Mouse (Mus musculus) inflammation-experienced regulatory T-cells, adult 6 months (primary cell): Measurements from ENCODE around the gene Mettl24. TPM values are rescaled to one million over a fixed set of nuclear protein-coding genes. Genes with fewer than 3 reads are reported as not detected.

Source experiments
- ATAC-seq: one replicate; pipeline ENCODE4 v1.8.0; 2017
- polyA plus RNA-seq, 3 experiments: library from polyadenylated mRNA; unstranded; fragments of 100-300 nt; shearing (Covaris generic); gene quantifications; one replicate each; pipeline ENCODE4 v1.2.1; 2017

Mettl24 gene
- polyA plus RNA-seq, 3 experiments from 2014 or later = not detected

GRCm38 (mm10) chr10:40813627-40814026 is 130.5 kb downstream of the Mettl24 start:
- no peak for ATAC-seq

- ATAC-seq = no peak
Observed at GRCm38 (mm10) chr10:40816471-40816870, 133.4 kb downstream of the Mettl24 start.

DNA sequence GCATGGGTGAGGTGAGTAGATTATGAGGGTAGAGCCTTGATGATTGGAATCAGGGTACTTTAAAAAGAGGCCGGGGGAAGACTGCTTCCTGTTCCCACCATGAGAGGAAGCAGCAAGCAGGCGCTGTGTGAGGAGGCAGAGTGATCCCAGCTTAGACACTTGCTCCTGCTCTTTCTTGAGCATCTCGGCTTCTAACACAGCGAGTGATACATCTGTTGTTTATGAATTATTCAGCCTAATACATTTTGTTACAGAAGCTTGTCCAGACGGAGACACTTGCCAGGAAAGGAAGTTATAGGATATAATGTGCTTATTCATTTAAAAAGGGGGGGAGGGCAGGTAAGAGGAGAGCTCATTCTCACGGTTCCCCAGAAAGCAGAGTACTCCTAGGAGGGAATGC is 142.9 kb downstream of the Mettl24 start:
- ATAC-seq = no peak

- no peak for ATAC-seq
Observed at GRCm38 (mm10) chr10:40827706-40828105, 144.6 kb downstream of the Mettl24 start.

- ATAC-seq = no peak
Observed at GRCm38 (mm10) chr10:40830312-40830711, 147.2 kb downstream of the Mettl24 start.

- ATAC-seq = no peak
Observed at GRCm38 (mm10) chr10:40831267-40831666, 148.2 kb downstream of the Mettl24 start.

GRCm38 (mm10) chr10:40840086-40840485 is 157.0 kb downstream of the Mettl24 start:
- ATAC-seq = no peak

GRCm38 (mm10) chr10:40843841-40844240 is 160.8 kb downstream of the Mettl24 start:
- no peak for ATAC-seq

DNA sequence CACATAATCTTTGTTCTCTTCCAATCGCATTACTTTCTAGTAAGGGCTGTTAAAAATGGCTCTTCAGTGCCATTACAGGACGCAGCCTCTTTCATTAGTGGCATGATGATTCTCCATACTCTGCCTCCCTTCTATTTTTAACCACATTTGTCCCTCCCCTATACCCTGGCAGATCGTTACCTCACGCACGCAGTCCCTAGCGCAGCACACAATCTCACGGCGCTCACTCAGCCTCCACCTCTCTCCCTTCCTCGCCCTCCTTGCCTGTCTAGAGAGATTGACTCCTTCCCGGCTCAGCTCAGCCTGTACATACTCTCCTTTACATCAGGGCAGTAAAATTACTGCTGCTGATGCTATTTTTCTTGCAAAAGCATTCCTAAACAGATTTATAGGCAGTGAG is 161.5 kb downstream of the Mettl24 start:
- ATAC-seq = no peak

- no peak for ATAC-seq
Observed at GRCm38 (mm10) chr10:40845626-40846025, 162.5 kb downstream of the Mettl24 start.

GRCm38 (mm10) chr10:40847176-40847874 is 164.2 kb downstream of the Mettl24 start:
- no peak for ATAC-seq

DNA sequence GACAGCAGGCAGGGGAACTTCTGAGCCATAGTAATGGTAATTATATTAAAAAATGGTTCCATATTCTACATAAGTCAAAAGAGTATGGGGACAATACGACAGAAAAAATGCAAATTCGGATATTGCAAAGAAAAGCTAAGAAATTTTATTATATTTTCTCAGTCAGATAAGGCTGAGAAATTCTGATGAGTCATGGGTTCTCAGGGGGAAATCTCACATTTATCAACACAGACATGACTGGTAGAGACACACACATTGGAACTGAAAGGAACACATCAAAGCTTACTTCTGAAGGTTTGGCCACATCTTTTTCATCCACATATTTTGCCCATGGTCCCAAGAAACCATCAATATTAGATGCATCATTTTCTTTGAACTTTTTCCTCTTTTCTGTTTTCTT is 167.6 kb downstream of the Mettl24 start:
- ATAC-seq = no peak

DNA sequence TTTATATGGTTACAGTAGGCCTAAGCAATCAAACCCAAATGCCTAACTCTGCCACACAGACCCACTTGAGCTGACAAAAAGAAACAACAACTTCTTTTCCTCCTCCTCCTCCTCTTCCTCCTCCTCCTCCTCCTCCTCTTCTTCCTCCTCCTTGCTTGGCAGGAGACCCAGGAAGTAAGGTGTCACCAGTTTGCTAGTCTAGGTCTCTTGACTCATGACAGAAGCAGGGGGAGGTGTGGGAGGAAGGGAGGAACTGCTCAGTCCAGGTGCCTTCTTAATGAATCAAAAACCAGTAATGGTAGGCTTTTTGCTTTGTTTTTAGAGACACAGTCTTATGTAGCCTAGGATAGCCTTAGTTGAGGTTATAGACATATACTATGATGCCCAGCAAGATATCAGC is 168.1 kb downstream of the Mettl24 start:
- ATAC-seq = no peak

GRCm38 (mm10) chr10:40855616-40856015 is 172.5 kb downstream of the Mettl24 start:
- ATAC-seq = no peak

GRCm38 (mm10) chr10:40856703-40857102 is 173.6 kb downstream of the Mettl24 start:
- ATAC-seq = no peak

GRCm38 (mm10) chr10:40857599-40857998 is 174.5 kb downstream of the Mettl24 start:
- ATAC-seq = no peak

Other genes with a start within 250 kb of the Mettl24 start
- not detected for gene Slc22a16, start 112.9 kb upstream of the Mettl24 start, polyA plus RNA-seq
- gene Ddo, start 53.3 kb upstream of the Mettl24 start, polyA plus RNA-seq = not detected
- gene Cdc40, start 200.0 kb downstream of the Mettl24 start, polyA plus RNA-seq = 10 to 100 TPM; 58.8 to 86.5 (median 75.6) TPM
- gene Wasf1, start 200.2 kb downstream of the Mettl24 start, polyA plus RNA-seq = under 1 TPM in 1 of 3 experiments, not detected in 2; 0.29 TPM